In genomic region chr17:43563192-43563987, GRCm38 (mm10) we compare ENCODE assay signal across 25 mouse cellular contexts. TPM values are rescaled to one million over a fixed set of nuclear protein-coding genes. Genes with fewer than 3 reads are reported as not detected.
DNase-seq lines count a peak whose midpoint lies in the region; ATAC-seq and TF ChIP-seq lines count a peak whose summit lies in the region.
"Had no signal": no experiment of that assay in that cellular context is flagged by ENCODE, and none has a peak within 500 bp of the region (broad histone marks: within the 10 kb centered on the region; RNA-seq: fewer than 3 reads in every experiment).

No protein-coding gene starts in this region.

- no peak overlapping the region for H3K9ac ChIP-seq in intestine, embryonic 15.5 days
- H3K9ac ChIP-seq in intestine, embryonic 16.5 days (ENCODE audit: low read depth, low read length) = no peak overlapping the region
- no peak overlapping the region for H3K9ac ChIP-seq in intestine, postnatal 0 days (ENCODE audit: low read depth, low read length)

- no peak for TF ChIP-seq CTCF in intestine, postnatal 0 days (IDR thresholded peaks at IDR 0.05; ENCODE audit: low read depth)
- no peak for TF ChIP-seq CTCF in left cerebral cortex, adult 2 months (IDR thresholded peaks at IDR 0.05)

- no peaks in the 10 kb centered on the region for H3K27me3 ChIP-seq in intestine, embryonic 15.5 days (replicated peaks)
- H3K27me3 ChIP-seq in intestine, embryonic 16.5 days (replicated peaks; ENCODE audit: control insufficient read depth, insufficient read depth, low read length) = no peaks in the 10 kb centered on the region
- H3K27me3 ChIP-seq in intestine, postnatal 0 days (replicated peaks; ENCODE audit: control insufficient read depth, insufficient read depth, low read length) = no peaks in the 10 kb centered on the region
- H3K27me3 ChIP-seq in midbrain, embryonic 10.5 days (ENCODE audit: low read depth, poor library complexity, severe bottlenecking) = no peaks in the 10 kb centered on the region
- H3K27me3 ChIP-seq: CH12.LX, Patski had no signal

- no peaks in the 10 kb centered on the region for H3K36me3 ChIP-seq in intestine, embryonic 15.5 days
- H3K36me3 ChIP-seq in intestine, embryonic 16.5 days (ENCODE audit: control insufficient read depth, insufficient read depth, low read length) = no peaks in the 10 kb centered on the region
- no peaks in the 10 kb centered on the region for H3K36me3 ChIP-seq in intestine, postnatal 0 days (ENCODE audit: control insufficient read depth, insufficient read depth)
- no peaks in the 10 kb centered on the region for H3K36me3 ChIP-seq in midbrain, embryonic 10.5 days
- H3K36me3 ChIP-seq: G1E had no signal

- ATAC-seq in intestine, embryonic 15.5 days = peak; percentile 88
- ATAC-seq in intestine, embryonic 16.5 days = peak; percentile 85
- peak; percentile 92 for ATAC-seq in intestine, postnatal 0 days
- ATAC-seq: activated CD4-positive, CD25-positive, alpha-beta regulatory T cell, adult 4 months; CD4-positive, CD25-positive, alpha-beta regulatory T cell, adult 4 months; Patski had no signal

- no peak overlapping the region for H3K4me3 ChIP-seq in intestine, embryonic 15.5 days (replicated peaks)
- no peak overlapping the region for H3K4me3 ChIP-seq in intestine, embryonic 16.5 days (ENCODE audit: low read length)
- no peak overlapping the region for H3K4me3 ChIP-seq in intestine, postnatal 0 days (ENCODE audit: low read depth, low read length)
- no peak overlapping the region for H3K4me3 ChIP-seq in midbrain, embryonic 10.5 days
- no peak overlapping the region for H3K4me3 ChIP-seq in left cerebral cortex, adult 2 months

- H3K4me2 ChIP-seq in intestine, embryonic 15.5 days (replicated peaks) = no peak overlapping the region; the same call in 1 of the 2 replicates
- H3K4me2 ChIP-seq in intestine, embryonic 16.5 days (ENCODE audit: low read depth, low read length) = no peak overlapping the region
- H3K4me2 ChIP-seq in intestine, postnatal 0 days (replicated peaks; ENCODE audit: low read depth) = peak overlapping the region; percentile 38; the same call in 1 of the 2 replicates

- H3K9me3 ChIP-seq in intestine, embryonic 15.5 days = no peaks in the 10 kb centered on the region
- no peaks in the 10 kb centered on the region; the same call in 1 of the 2 replicates for H3K9me3 ChIP-seq in intestine, embryonic 16.5 days (ENCODE audit: control insufficient read depth, low read length)
- no peaks in the 10 kb centered on the region for H3K9me3 ChIP-seq in intestine, postnatal 0 days (ENCODE audit: control insufficient read depth)
- H3K9me3 ChIP-seq in midbrain, embryonic 10.5 days (replicated peaks) = no peaks in the 10 kb centered on the region

- H3K27ac ChIP-seq in intestine, embryonic 15.5 days = peak overlapping the region; percentile 56; the same call in 1 of the 2 replicates
- H3K27ac ChIP-seq in intestine, embryonic 16.5 days (ENCODE audit: low read length) = peak overlapping the region; percentile 80
- H3K27ac ChIP-seq in intestine, postnatal 0 days (ENCODE audit: low read depth, low read length) = peak overlapping the region; percentile 76; the same call in 1 of the 2 replicates
- H3K27ac ChIP-seq in midbrain, embryonic 10.5 days (replicated peaks) = no peak overlapping the region
- H3K27ac ChIP-seq in left cerebral cortex, adult 2 months = no peak overlapping the region

- 82% methylated on average over 7 of the region's 7 CpGs for whole genome bisulfite sequencing in intestine, embryonic 15.5 days
- 75% methylated on average over 7 of the region's 7 CpGs for WGBS in intestine, embryonic 16.5 days
- WGBS in intestine, postnatal 0 days = 62% methylated on average over 7 of the region's 7 CpGs
- 91% methylated on average over 7 of the region's 7 CpGs for WGBS in midbrain, embryonic 10.5 days

- peaks cover 2% of the 10 kb centered on the region for H3K4me1 ChIP-seq in intestine, embryonic 15.5 days (replicated peaks)
- H3K4me1 ChIP-seq in intestine, embryonic 16.5 days (ENCODE audit: control insufficient read depth, insufficient read depth, low read length) = peaks cover under 1% of the 10 kb centered on the region; the same call in 1 of the 2 replicates
- no peaks in the 10 kb centered on the region for H3K4me1 ChIP-seq in intestine, postnatal 0 days (replicated peaks; ENCODE audit: control insufficient read depth, insufficient read depth, low read length)
- H3K4me1 ChIP-seq in midbrain, embryonic 10.5 days = peaks cover 14% of the 10 kb centered on the region

- intact Hi-C loops in left cerebral cortex, adult 2 months (cut with DNase I) = no loop called here

- DNase-seq in midbrain, embryonic 10.5 days (ENCODE audit: low spot score) = no peak
- DNase-seq in left cerebral cortex, adult 2 months (ENCODE audit: extremely low spot score in 1 of 2, low spot score in 2 of 2) = no peak
- DNase-seq in spleen, postnatal 36 days (ENCODE audit: low spot score in 2 of 2) = no peak
- DNase-seq: adrenal gland, adult 2 months; adrenal gland, adult 8-10 months; adrenal gland, postnatal 10 days; adrenal gland, postnatal 14 days; adrenal gland, postnatal 25 days; adrenal gland, postnatal 36 days; B cell, adult 2 months; cerebellum, adult 11 months; cerebellum, adult 11-12 months; cerebellum, adult 18-20 months had no signal

RNA-seq across cellular contexts. Expression of gene Pla2g7, which starts 4.5 kb away (rescaled TPM):
- 12.0 and 12.7 TPM in 2 replicates for polyA plus RNA-seq in intestine, embryonic 15.5 days (2015; fragmentation: Nextera tagmentation; extraction: Ambion mirVana)
- 14.0 and 14.2 TPM in 2 replicates for polyA plus RNA-seq in intestine, embryonic 16.5 days (2015; fragmentation: Nextera tagmentation; extraction: Ambion mirVana)
- polyA plus RNA-seq in intestine, postnatal 0 days (2015; fragmentation: Nextera tagmentation; extraction: Ambion mirVana) = 27.9 and 31.9 TPM in 2 replicates
- polyA plus RNA-seq in midbrain, embryonic 10.5 days (2016; fragmentation: Nextera tagmentation; extraction: Ambion mirVana) = 3.8 and 4.2 TPM in 2 replicates
- total RNA-seq in left cerebral cortex, adult 2 months (2021) = 10 to 100 TPM; 80.9 to 84.9 TPM
- total RNA-seq: CH12.LX, G1E, MEL had no signal
- polyA plus RNA-seq: G1E had no signal

RNA-seq across cellular contexts. Expression of gene Ankrd66, which starts 20.0 kb away (rescaled TPM):
- 0.18 TPM in 1 of 2 replicates, not detected in the other for polyA plus RNA-seq in intestine, embryonic 15.5 days (2015; fragmentation: Nextera tagmentation; extraction: Ambion mirVana)
- 0.21 TPM in 1 of 2 replicates, not detected in the other for polyA plus RNA-seq in intestine, embryonic 16.5 days (2015; fragmentation: Nextera tagmentation; extraction: Ambion mirVana)
- 0.83 and 0.94 TPM in 2 replicates for polyA plus RNA-seq in intestine, postnatal 0 days (2015; fragmentation: Nextera tagmentation; extraction: Ambion mirVana)
- 0.23 and 0.26 TPM in 2 replicates for polyA plus RNA-seq in midbrain, embryonic 10.5 days (2016; fragmentation: Nextera tagmentation; extraction: Ambion mirVana)
- under 1 TPM; 0.26 to 0.27 TPM for total RNA-seq in left cerebral cortex, adult 2 months (2021)
- total RNA-seq: adrenal gland, adult 18-20 months; adrenal gland, adult 2 months; adrenal gland, postnatal 10 days; adrenal gland, postnatal 14 days; adrenal gland, postnatal 25 days; adrenal gland, postnatal 36 days; adrenal gland, postnatal 4 days; CH12.LX; ES-E14; G1E; MEL had no signal
- polyA plus RNA-seq: activated CD4-positive, CD25-positive, alpha-beta regulatory T cell, adult 4 months; adrenal gland, adult 2 months; CD4-positive, CD25-positive, alpha-beta regulatory T cell, adult 4 months; G1E; Patski had no signal

Comparison
In these comparisons a context has a peak if more than half of its experiments do, and no peak if none do; other contexts are left out.
1. H3K27ac ChIP-seq: peak in intestine, embryonic 15.5 days (single experiment), intestine, embryonic 16.5 days (single experiment) and intestine, postnatal 0 days (single experiment); none in midbrain, embryonic 10.5 days (single experiment) and left cerebral cortex, adult 2 months (single experiment).
2. Peak in every context shown above with its lines, with median percentiles within 50 percentile points of each other: ATAC-seq.